Mouse (Mus musculus): ENCODE measurements around the gene Tmem54. TPM values are rescaled to one million over a fixed set of nuclear protein-coding genes. Genes with fewer than 3 reads are reported as not detected.

Tmem54 gene
- polyA plus RNA-seq, 1 experiment: 851 TPM

DNA sequence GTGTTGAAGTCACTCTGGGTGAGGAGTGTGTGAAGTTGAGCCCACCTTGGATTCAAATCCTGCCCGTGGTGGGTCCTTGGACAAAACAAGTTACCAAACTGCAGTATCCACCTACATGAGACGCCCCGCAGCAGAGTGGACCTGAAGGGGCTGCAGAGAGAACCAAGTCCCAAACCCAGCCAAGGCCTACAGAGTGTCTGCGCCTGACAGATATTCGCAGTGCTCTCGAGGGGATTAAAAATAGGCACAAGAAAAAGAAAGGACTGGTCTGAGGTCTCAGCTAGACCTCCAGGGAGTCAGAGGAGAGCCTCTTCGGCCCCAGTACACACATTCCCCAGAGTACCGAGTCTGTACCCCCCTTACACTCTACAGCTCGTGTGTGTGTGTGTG is 30.8 kb downstream of the Tmem54 start:
- Histone ChIP-seq H3K4me1 (ENCODE audit: control insufficient read depth, insufficient read depth, insufficient read length, low read length) (no peaks in the 10 kb centered on the region; the same call in 1 of the 2 replicates), H3K27ac (ENCODE audit: insufficient read depth, low read depth, low read length) (no peak overlapping the region), H3K4me3 (ENCODE audit: low read depth, low read length) (peak overlapping the region; percentile 47), H3K27me3 (ENCODE audit: control insufficient read depth, insufficient read depth, low read length) (peaks cover 28% of the 10 kb centered on the region), H3K36me3 (ENCODE audit: control insufficient read depth, insufficient read depth, low read length) (no peaks in the 10 kb centered on the region)
- no peak for TF ChIP-seq CTCF (IDR thresholded peaks at IDR 0.05; ENCODE audit: extremely low read depth, insufficient read length, insufficient replicate concordance, low read depth, low read length)
- WGBS: 70% methylated on average over 9 of the region's 9 CpGs

DNA sequence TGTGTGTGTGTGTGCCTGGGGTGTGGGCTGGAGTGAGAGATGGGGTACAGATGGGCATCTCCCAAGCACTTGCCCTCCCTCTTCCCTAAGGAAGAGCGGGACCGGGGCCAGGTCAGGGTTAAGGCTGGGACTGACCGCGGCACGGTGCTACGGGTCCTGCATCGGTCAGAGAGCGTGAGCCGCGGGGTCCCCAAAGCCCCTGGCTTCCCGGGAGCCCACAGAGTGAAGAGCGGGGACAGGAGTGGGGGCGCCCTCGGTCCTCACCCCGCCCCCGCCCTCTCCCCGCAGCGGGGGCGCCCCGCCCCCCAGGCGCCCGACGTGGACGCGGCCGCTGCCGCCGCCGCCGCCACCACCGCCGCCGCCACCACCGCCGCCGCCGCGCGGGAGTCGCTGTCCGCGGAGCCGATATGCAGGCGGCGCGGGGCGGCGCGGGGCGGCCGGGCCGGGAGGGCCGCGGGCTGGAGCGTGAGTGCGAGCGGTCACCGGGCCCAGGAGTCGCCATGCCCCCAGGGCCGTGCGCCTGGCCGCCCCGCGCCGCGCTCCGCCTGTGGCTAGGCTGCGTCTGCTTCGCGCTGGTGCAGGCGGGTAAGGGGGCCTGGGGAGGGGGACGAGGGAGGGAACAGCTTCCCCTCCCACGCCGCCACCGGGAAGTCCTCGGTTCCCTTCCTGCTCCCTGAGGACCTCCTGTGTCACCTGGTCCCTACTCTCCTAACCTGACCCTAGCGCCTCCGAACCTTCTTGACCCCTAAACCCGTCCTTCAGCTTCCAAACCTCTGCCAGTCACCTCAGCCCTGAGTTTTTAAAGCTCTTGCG is 31.4 kb downstream of the Tmem54 start, which contains the start of gene Fndc5:
TSS of gene Fndc5 (plus strand) at position 421 of the 813 bp plus-strand sequence.
- Histone ChIP-seq H3K36me3 (ENCODE audit: control insufficient read depth, insufficient read depth, low read length) (no peaks in the 10 kb centered on the region), H3K27ac (ENCODE audit: insufficient read depth, low read depth, low read length) (no peak within 1 kb of the TSS), H3K4me3 (ENCODE audit: low read depth, low read length) (peak within 1 kb of the TSS; percentile 55), H3K27me3 (ENCODE audit: control insufficient read depth, insufficient read depth, low read length) (peaks cover 28% of the 10 kb centered on the region), H3K4me1 (ENCODE audit: control insufficient read depth, insufficient read depth, insufficient read length, low read length) (no peaks in the 10 kb centered on the region; the same call in 1 of the 2 replicates)
- WGBS: 4% methylated on average over 62 of the region's 80 CpGs
- no peak for TF ChIP-seq POLR2A (IDR thresholded peaks at IDR 0.05; ENCODE audit: low read depth, low read length)
- TF ChIP-seq CTCF (IDR thresholded peaks at IDR 0.05; ENCODE audit: extremely low read depth, insufficient read length, insufficient replicate concordance, low read depth, low read length): no peak

DNA sequence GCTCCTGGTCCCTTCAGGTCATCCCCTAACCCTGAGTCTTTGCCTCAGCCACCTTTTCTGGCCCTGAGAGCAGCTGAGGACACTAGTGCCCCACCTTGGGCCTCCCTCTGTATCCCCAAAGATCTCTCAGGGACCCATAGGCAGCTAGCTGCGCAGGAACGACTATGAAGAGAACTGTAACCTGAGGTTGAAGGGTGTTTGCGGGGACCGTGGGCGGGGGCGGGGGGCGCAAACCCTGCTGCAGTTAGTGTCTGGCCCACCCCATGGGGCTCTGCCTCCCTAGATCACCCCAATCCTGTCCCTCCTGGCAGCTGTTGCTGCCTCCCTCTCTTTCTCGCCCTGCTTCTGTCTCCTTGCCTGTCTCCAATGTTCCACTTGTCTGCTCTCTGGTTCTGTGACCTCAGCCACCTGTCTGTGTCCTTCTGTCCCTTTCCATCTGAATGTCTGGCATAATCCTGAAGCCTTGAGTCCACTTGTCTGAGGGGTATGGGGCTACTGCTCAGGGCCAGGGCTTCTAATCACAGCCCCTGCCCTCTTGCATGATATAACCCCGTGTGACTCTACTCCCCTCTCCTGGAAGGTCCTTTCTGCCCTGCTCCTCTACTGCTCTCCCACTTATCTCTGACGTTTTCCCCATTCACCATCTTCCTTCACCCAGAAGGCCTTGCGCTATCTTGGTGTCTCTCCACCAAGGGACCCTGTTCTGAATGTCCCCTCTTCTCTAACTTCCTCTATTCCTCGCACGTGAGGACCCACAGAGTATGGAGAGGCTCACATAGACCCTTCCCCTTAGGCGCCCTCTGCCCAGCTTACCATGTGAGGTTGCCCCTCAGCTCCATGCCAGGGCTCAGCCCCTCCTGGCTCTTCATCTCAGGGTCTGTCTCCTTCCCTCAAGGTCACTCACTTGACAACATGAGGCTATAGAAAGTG is 32.3 kb downstream of the Tmem54 start:
- no peak overlapping the region for H3K27ac ChIP-seq (ENCODE audit: insufficient read depth, low read depth, low read length)
- 79% methylated on average over 14 of the region's 14 CpGs for WGBS
- H3K4me1 ChIP-seq (ENCODE audit: control insufficient read depth, insufficient read depth, insufficient read length, low read length): no peaks in the 10 kb centered on the region; the same call in 1 of the 2 replicates
- no peaks in the 10 kb centered on the region for H3K36me3 ChIP-seq (ENCODE audit: control insufficient read depth, insufficient read depth, low read length)
- no peak for TF ChIP-seq CTCF (IDR thresholded peaks at IDR 0.05; ENCODE audit: extremely low read depth, insufficient read length, insufficient replicate concordance, low read depth, low read length)
- H3K27me3 ChIP-seq (ENCODE audit: control insufficient read depth, insufficient read depth, low read length): peaks cover 28% of the 10 kb centered on the region
- peak overlapping the region; percentile 55 for H3K4me3 ChIP-seq (ENCODE audit: low read depth, low read length)

DNA sequence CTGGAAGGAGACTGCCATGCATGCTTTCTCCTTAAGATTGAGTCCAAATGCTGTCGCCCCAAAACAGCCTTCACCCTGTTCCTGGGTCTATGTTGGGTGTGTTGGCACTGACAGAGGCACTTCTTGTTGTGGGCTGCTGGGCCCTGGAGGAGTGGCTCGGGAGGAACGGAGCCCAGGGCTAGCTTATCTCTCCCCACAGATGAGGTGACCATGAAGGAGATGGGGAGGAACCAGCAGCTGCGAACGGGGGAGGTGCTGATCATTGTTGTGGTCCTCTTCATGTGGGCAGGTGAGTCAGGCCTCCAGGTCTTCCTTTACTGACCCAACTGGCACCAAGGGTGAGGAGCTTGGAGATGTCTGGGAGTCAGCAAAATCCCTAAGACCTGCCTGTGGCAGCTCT is 34.3 kb downstream of the Tmem54 start:
- Histone ChIP-seq H3K36me3 (ENCODE audit: control insufficient read depth, insufficient read depth, low read length) (no peaks in the 10 kb centered on the region), H3K4me1 (ENCODE audit: control insufficient read depth, insufficient read depth, insufficient read length, low read length) (no peaks in the 10 kb centered on the region; the same call in 1 of the 2 replicates), H3K27ac (ENCODE audit: insufficient read depth, low read depth, low read length) (no peak overlapping the region), H3K4me3 (ENCODE audit: low read depth, low read length) (no peak overlapping the region), H3K27me3 (ENCODE audit: control insufficient read depth, insufficient read depth, low read length) (peaks cover 28% of the 10 kb centered on the region)
- 66% methylated on average over 5 of the region's 5 CpGs for WGBS
- TF ChIP-seq CTCF (IDR thresholded peaks at IDR 0.05; ENCODE audit: extremely low read depth, insufficient read length, insufficient replicate concordance, low read depth, low read length) (no peak), POLR2A (IDR thresholded peaks at IDR 0.05; ENCODE audit: low read depth, low read length) (no peak)

DNA sequence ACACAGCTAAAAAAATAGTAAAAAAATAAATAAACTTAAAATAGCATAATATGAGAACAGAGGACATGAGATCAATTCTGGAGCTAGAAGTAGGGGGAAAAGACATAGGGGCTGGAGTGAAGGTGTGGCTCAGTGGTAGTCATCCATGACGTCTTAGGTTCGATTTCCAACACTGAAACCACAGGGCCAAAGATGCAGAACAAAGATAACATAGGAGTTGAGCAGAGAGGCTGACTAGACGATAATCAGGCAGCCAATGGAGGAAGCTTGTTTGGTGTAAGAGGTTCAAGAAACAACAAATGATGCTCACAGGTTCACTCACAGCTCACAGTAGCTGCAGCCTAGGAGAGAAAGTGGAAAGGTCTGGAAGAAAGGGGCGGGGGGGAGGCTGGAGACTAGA is 35.5 kb downstream of the Tmem54 start:
- H3K4me3 ChIP-seq (ENCODE audit: low read depth, low read length): no peak overlapping the region
- H3K36me3 ChIP-seq (ENCODE audit: control insufficient read depth, insufficient read depth, low read length): no peaks in the 10 kb centered on the region
- H3K27ac ChIP-seq (ENCODE audit: insufficient read depth, low read depth, low read length): no peak overlapping the region
- H3K27me3 ChIP-seq (ENCODE audit: control insufficient read depth, insufficient read depth, low read length): peaks cover 23% of the 10 kb centered on the region
- WGBS: 84% methylated on average over 4 of the region's 4 CpGs
- TF ChIP-seq CTCF (IDR thresholded peaks at IDR 0.05; ENCODE audit: extremely low read depth, insufficient read length, insufficient replicate concordance, low read depth, low read length): no peak
- no peak for TF ChIP-seq POLR2A (IDR thresholded peaks at IDR 0.05; ENCODE audit: low read depth, low read length)
- no peaks in the 10 kb centered on the region; the same call in 1 of the 2 replicates for H3K4me1 ChIP-seq (ENCODE audit: control insufficient read depth, insufficient read depth, insufficient read length, low read length)

DNA sequence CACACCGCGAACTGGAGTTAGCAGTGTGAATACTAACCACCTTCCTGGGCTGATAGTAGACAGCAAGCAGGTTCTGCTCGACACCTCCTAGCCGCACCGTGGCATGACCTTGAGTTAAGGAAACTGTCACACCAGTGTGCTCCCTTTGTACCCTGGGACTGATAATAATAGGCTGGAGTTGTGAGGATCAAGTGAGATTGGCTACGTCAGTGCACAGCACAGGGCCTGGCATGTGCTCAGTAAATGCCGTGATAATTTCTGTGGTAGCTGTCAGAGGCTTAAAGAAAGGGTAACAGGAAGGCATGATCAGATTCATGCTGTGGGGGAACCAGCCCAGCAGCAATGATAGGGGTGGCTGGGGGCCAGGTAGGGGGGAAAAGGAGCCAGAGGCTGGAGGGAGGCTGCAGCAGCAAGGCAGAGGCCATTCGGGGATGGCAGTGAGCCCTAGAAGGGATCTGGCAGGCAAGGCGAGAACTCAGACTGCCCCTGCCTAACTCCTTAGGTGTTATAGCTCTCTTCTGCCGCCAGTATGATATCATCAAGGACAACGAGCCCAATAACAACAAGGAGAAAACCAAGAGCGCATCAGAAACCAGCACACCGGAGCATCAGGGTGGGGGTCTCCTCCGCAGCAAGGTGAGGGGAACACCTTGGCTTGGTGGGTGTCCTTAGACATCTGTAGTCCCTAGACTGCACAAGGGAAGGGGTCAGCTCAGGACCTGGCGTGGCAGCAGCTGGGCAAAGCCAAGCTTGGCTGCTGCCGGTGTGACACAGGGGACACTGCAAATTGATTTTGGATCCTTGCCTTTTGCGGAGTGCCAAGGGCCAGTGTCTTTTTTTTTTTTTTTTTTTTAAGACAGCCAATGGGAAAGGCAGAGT is 36.5 kb downstream of the Tmem54 start:
- Histone ChIP-seq H3K4me1 (ENCODE audit: control insufficient read depth, insufficient read depth, insufficient read length, low read length) (no peaks in the 10 kb centered on the region; the same call in 1 of the 2 replicates), H3K4me3 (ENCODE audit: low read depth, low read length) (no peak overlapping the region), H3K36me3 (ENCODE audit: control insufficient read depth, insufficient read depth, low read length) (no peaks in the 10 kb centered on the region), H3K27ac (ENCODE audit: insufficient read depth, low read depth, low read length) (no peak overlapping the region), H3K27me3 (ENCODE audit: control insufficient read depth, insufficient read depth, low read length) (peaks cover 13% of the 10 kb centered on the region)
- 59% methylated on average over 17 of the region's 17 CpGs for WGBS
- TF ChIP-seq POLR2A (IDR thresholded peaks at IDR 0.05; ENCODE audit: low read depth, low read length) (no peak), CTCF (IDR thresholded peaks at IDR 0.05; ENCODE audit: extremely low read depth, insufficient read length, insufficient replicate concordance, low read depth, low read length) (no peak)

Data from small intestine, adult 2 months (tissue).